Mouse (Mus musculus) brown adipose tissue, adult 24 weeks (tissue): Measurements from ENCODE around the gene Ttll5. TPM values are rescaled to one million over a fixed set of nuclear protein-coding genes. Genes with fewer than 3 reads are reported as not detected.

Source experiments
- H3K27ac ChIP-seq: fragments of 200-500 bp; replicated peaks from 2 replicates; pipeline ENCODE4 v1.5.1; 2012; ENCODE audit warnings: low read depth, mild to moderate bottlenecking, low read length
- H3K4me1 ChIP-seq: fragments of 200-500 bp; 2 replicates; pipeline ENCODE4 v1.6.1; 2012; ENCODE audit warnings: low read length, mixed read lengths; ENCODE audit not compliant: control insufficient read depth, insufficient read depth, insufficient read length
- H3K4me3 ChIP-seq: fragments of 200-500 bp; 2 replicates; pipeline ENCODE4 v1.5.1; 2012; ENCODE audit warnings: low read depth, mild to moderate bottlenecking, low read length, moderate library complexity; ENCODE audit not compliant: insufficient read depth
- polyA plus RNA-seq: library from polyadenylated mRNA; stranded (reverse); fragments of >200 nt; gene quantifications from 2 replicates; pipeline ENCODE4 v1.2.4, GENCODE M21; 2012; ENCODE audit not compliant: missing spikeins, insufficient read depth, insufficient read length

Ttll5 gene
- polyA plus RNA-seq, 1 experiment: 12.2 TPM

DNA sequence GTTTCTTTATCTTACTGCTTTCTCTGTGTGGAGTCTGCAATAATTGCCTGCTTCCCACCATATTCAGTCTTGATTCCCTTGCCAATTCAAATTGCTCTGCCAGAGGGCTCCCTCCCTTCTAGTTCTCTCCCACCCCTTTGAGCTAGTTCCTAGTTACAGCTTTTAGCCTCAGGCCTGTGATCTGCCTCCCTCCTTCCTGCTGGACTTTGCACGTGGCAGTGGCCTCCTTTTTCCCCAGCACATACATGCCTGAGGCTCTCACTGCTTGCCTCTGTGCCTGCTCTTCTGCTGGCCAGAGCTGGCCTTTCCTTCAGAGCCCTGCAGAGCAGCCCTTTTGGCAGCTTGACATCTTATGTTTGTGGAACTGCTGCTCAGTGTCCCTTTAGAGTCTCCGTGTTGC is 38.1 kb downstream of the Ttll5 start:
- H3K4me1 ChIP-seq: peaks cover 3% of the 10 kb centered on the region; the same call in 1 of the 2 replicates
- H3K27ac ChIP-seq: no peak overlapping the region
- H3K4me3 ChIP-seq: no peak overlapping the region

DNA sequence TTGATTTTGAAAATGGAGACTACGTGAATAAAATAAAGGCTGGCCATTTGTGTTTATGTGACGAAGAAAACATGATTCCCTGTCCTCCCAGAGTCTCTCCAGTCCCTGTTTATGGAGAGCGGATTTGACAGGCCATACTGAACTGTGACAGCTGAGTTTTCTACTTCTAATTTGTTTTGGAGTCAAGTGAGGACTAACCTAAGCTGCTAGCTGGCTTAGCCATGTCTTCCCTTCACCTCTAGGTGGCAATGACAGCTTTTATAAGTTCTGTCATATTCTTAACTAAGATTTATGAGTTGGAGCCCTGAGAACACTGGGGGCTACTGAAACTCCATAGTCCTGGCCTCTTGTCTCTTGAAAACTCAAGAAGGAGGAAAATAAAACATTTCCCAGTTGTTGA is 41.1 kb downstream of the Ttll5 start:
- Histone ChIP-seq H3K4me3 (no peak overlapping the region), H3K4me1 (no peaks in the 10 kb centered on the region), H3K27ac (no peak overlapping the region)

DNA sequence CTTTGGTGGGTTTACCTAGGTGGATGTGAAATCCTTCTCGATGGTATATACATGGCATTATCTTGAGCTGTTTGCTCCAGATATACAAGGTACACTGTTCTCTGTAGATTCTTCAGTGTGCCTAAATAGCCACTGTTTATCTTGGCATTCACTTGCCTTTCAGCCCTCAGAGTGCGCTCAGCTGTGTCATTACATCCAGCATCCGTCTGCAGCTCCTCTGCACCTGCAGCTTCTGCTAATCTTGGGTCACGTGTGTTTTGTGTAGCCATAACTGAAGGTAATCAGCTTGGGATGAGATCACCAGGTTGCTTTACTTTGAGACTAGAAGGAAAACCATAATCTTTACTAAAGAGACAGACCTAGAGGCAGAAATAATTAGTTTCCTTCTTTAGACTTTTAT is 42.2 kb downstream of the Ttll5 start:
- Histone ChIP-seq H3K4me1 (no peaks in the 10 kb centered on the region), H3K4me3 (no peak overlapping the region), H3K27ac (no peak overlapping the region)

DNA sequence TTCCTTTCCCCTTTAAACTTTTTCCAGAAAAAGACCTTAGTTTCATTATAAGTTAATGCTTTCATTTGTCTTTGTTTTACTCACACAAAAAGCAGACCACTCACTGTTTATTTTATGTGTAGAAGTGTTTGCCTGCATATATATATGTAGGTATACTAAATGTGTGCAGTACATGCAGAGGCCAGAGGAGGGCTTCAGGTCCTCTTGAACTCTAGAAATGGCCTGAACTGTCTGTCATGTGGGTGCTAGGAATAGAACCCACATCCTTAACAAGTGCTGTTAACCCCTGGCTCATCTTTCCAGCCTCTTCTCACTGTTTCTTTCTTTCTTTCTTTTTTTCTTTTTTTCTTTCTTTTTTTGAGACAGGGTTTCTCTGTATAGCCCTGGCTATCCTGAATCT is 42.7 kb downstream of the Ttll5 start:
- H3K27ac ChIP-seq: no peak overlapping the region
- no peaks in the 10 kb centered on the region for H3K4me1 ChIP-seq
- no peak overlapping the region for H3K4me3 ChIP-seq

DNA sequence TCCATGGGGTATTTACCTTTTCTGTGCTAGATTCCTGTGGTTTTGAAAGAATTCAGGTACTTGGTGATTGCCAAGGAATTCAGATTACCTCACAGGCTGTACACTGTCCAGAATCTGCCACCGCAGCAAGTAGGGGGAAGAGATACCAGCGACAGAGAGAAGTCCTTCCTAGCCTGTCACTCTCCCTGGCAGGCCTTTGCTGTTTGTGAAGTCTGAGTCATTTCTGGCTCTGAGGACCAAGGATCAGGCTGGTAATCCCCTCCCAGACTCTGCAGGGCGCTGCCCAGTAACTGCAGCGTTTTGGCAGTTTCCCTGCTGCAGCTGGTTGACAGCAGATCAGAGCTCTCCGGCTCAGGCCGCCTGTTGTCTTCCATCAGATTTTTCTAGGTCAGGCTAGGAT is 45.0 kb downstream of the Ttll5 start:
- Histone ChIP-seq H3K4me3 (no peak overlapping the region), H3K27ac (no peak overlapping the region), H3K4me1 (no peaks in the 10 kb centered on the region)

DNA sequence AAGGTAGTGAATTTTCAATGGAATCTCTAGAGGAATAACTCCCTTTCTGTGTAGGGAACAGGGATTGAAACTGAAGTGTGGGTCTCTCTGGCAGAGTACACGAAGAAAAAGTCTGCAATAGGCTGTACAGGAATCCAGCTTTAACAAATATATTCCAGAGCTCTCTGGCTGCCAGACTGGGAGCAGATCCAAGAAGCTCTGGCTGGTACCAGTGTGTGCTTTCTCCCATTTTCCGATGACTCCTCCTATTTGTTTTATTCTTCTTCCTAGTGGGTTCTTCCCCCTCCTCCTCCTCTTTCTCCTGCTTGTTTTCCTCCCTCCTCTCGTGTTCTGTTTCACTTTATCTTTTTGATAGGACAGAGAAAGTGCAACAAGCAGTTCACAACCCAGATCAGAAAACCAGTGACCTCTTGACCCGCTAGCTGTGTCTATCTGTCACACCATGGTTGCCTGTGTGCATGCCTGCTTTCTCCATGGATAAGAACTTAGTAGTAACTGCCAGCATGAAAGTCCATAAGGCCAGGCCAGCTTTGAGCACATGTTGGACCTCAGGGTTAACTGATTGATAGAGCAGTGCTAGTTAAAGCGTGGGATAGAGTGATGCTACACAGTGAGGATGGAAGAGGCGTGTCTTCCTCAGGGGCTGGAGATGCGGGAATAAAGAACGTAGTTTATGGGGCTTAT is 55.3 kb downstream of the Ttll5 start:
- Histone ChIP-seq H3K27ac (no peak overlapping the region), H3K4me1 (no peaks in the 10 kb centered on the region), H3K4me3 (no peak overlapping the region)

DNA sequence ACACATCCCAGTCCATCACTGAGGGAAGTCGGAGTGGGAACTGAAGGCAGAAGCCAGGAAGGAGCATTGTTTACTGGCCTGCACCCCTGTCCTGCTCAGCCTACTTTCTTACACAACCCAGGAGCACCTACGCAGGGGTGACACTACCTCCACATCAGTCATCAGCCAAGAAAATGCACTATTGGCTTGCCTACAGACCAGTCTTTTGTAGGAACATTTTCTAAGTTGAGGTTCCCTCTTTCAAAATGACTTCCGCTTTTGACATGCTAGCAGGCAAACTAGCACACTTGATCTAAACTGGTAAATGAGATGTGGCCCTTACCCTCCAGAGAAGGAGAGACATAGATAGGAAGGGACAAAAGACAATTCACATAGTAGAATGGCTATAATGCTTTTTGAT is 60.6 kb downstream of the Ttll5 start:
- H3K27ac ChIP-seq: no peak overlapping the region
- no peak overlapping the region for H3K4me3 ChIP-seq
- H3K4me1 ChIP-seq: no peaks in the 10 kb centered on the region; the same call in 1 of the 2 replicates

DNA sequence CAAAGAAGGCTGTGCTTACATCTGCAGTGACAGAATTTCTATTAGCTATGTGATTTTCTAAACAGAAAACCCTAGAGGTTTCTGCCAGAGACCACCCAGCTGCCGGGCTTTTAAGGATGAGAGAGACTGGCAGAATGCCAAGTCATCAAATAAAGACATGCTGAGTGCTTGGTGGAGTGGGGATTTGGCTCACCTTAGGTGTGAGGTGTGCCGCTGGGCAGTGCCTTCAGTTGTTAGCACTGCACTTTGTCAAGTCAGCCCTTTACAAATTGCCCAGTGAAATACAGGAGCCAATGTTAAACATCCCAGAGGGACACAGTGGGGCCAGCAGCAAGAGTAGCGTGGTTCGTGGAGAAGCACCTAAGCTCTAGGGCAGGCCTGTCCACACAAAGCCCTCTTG is 65.6 kb downstream of the Ttll5 start:
- no peak overlapping the region for H3K4me3 ChIP-seq
- no peak overlapping the region for H3K27ac ChIP-seq
- H3K4me1 ChIP-seq: peaks cover 6% of the 10 kb centered on the region; the same call in 1 of the 2 replicates

DNA sequence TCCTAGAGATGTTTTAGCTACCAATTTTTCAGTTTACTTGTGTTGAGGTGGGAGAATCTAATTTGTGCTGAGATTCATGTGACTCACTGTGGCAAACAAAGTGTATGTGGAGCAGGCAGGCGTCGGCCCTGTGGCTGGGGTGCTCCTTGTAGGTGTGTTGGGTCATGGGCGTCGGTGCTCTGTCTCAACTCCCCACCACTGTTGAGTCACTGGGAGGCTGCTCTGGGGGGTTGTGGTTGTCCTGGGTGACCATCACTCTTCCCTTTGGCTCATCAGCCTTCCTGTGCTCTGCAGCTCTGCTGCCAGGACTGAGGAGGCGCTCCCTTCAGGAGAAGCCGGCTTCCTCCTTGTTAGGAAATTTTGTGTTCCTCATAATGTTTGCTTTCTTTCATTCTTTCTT is 79.5 kb downstream of the Ttll5 start:
- no peak overlapping the region for H3K27ac ChIP-seq
- no peaks in the 10 kb centered on the region for H3K4me1 ChIP-seq
- no peak overlapping the region for H3K4me3 ChIP-seq

DNA sequence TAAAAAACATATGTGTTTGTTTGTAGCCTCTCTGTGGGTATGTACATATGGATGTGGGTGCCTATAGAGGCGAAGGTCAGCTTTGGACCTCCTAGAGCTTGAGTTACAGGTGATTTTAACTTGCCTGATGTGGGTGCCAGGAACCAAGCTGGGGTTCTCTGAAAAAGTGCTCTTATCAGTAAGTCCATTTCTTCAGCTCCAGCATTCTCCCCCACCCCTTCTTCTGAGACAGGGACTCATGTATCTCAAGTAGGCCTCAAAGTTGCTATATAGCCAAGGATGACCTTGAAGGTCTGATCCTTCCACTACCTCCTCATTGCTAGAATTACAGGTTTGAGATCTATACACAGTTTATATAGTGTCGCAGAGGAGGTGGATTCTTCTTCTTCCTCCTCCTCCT is 81.2 kb downstream of the Ttll5 start:
- H3K4me3 ChIP-seq: no peak overlapping the region

DNA sequence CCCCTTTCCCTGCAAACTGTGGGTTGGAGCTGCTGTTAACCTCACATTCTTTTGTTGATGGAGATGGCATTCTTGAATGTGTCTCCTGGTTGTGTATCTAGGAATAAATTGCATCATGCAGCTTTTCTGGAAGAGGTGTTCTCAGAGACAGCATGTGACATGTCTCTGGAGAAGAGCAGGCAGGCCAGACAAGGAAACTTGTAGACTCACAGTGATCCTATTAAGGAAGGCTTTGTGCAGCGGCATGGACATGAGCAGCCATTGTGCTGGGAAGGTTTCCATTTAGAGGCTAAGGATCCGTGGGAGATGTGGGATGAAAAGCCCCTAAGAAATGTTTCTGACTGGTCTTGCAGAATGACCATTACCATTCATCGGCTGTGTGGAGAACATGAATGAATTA is 83.4 kb downstream of the Ttll5 start:
- H3K4me3 ChIP-seq: no peak overlapping the region
- no peak overlapping the region for H3K27ac ChIP-seq
- no peaks in the 10 kb centered on the region for H3K4me1 ChIP-seq

More for the DNA sequence above, 81.2 kb downstream of the Ttll5 start:
- Histone ChIP-seq H3K27ac (no peak overlapping the region), H3K4me1 (no peaks in the 10 kb centered on the region)

DNA sequence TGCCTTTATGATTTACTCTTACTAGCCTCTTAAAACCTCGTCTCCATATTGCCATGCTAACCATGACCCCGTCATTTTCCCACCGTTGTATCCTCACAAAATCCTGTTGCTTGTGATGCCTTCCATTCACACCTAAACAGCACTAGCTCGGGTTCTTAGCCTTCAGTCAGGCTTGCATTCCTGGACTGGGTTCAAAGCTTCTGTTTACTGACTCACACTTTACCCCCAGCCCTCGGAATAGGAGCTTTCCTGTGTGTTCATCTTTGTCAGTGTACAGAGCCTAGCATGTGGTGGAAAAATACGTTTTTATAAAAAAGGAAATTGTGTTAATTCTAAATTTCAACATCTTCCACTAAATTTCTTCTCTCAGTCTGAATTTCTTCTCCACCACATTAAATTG is 86.4 kb downstream of the Ttll5 start:
- no peaks in the 10 kb centered on the region for H3K4me1 ChIP-seq
- H3K27ac ChIP-seq: no peak overlapping the region
- H3K4me3 ChIP-seq: no peak overlapping the region

DNA sequence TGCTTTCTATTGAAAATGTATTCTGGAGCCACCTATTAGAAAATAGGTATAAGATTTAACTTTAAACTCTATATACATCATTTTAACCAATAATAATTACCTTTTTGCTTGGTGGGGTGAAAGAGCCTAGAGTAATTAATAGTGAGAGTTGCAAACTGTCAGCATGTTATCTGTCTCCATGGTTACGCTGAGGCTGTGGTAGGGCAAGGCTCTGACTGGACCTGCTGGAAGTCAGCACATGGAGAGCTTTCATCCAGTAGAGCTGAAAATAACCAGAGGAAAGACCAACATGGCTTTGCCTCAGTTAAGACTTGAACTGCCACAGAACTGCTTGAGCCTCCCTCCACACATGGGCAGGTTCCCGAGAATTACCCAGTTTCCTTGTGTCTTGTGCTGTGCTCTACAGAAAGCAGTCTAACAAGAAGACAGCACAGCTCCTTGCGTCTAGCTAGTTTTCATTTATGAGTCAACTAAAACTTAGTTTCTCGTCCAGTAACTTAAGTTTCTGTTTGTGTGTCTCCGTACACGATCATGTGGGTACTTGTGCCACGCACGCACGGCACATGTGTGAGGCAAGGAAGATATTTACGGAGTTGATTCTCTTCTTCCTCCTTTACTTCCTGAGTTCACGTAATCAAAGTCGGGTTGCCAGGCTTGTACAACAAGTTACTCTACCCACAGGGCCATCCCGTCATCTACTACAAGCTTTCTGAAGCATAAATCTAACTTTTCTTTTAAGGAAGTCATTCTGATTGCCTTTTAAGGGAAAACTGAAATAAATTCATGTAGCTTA is 88.4 kb downstream of the Ttll5 start:
- no peak overlapping the region for H3K4me3 ChIP-seq
- no peaks in the 10 kb centered on the region for H3K4me1 ChIP-seq
- H3K27ac ChIP-seq: no peak overlapping the region

DNA sequence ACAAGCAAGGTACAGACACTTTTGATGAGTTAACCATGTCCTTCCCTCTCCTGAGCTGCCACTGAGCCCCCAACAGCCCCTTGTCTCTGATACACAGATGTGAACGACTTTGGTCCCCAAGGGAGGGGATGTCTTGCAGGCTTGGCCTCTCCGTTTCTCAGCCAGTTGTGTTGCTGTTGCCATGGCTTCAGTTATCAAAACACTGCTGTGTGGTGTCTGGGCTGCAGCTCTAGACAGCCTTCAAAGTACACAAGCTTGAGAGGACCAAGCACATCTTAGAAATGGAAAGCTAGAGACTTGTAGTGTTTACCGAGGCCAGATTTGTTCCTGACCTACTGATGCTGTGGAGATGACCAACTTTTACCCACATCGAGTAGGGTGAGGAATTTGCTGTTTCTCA is 102.4 kb downstream of the Ttll5 start:
- no peak overlapping the region for H3K27ac ChIP-seq
- H3K4me3 ChIP-seq: no peak overlapping the region
- no peaks in the 10 kb centered on the region for H3K4me1 ChIP-seq

DNA sequence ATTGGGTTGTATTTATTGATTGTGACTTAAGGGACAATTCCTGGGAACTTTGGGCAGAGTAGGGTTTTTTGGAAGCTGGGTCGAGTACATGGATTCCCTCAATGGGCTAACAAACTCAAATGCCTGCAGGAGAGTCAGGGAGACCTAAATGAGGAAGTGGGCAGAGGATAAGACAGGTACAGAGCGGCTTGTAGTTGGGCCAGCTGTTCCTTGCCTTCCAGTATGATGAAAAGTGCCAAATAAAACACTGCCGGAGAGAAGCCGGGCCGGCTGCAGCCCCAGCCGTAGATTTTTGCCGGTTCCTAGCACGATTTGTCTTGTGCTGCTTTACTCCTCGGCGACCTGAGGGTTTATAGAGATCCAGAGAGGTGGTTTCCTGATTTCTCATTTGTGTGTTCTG is 104.1 kb downstream of the Ttll5 start:
- no peak overlapping the region for H3K27ac ChIP-seq
- no peaks in the 10 kb centered on the region for H3K4me1 ChIP-seq
- no peak overlapping the region for H3K4me3 ChIP-seq

DNA sequence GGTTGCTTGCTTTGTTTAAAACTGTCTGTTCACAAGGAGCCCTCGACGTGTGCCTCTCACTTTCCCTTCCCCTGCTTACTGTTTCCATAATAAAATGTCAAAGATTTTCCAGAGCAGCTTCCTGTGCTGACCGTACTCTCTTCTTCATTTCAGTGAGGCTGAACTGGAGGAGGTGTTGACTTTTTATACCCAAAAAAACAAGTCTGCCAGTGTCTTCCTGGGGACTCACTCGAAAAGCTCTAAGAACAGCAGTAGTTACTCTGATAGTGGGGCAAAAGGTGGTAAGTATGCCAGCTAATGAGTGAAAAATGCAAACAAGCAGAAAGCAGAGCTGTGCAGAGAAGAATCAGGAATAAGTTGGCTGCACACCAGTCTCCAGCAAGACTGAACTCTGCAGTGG is 105.3 kb downstream of the Ttll5 start:
- H3K27ac ChIP-seq: no peak overlapping the region

More for the DNA sequence above, 105.3 kb downstream of the Ttll5 start:
- Histone ChIP-seq H3K4me1 (no peaks in the 10 kb centered on the region), H3K4me3 (no peak overlapping the region)
